Mouse (Mus musculus): Measurements from ENCODE around the gene Cebpg.

- TF ChIP-seq GATA1 (IDR thresholded peaks at IDR 0.05; ENCODE audit: borderline replicate concordance, low read length) (no peak), FLI1 (IDR thresholded peaks at IDR 0.05; ENCODE audit: low read length) (no peak)
Observed at GRCm38 (mm10) chr7:35058329-35058728, 2.0 kb upstream of the Cebpg start.
